Mouse (Mus musculus): ENCODE data around the gene Slc13a1.

DNA sequence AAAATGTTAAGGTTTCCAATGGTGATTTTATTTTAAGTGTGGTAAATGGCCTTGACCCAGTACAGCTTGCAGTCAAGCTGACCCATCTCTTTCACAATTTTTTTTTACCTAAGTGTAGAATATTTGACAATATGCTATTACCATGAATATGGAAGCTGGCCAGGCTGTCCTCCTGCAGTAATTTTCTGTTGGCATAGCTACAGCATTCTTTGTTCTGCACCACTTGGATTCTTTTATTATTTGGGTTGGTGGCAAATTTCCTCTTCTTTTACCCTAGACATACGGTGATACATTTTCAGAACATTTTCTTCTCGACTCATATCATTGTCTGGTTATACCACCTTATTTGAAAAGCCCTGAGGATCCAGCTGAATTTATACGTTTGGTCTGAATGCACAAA lies 7.5 kb upstream of the Slc13a1 start:
- TF ChIP-seq CTCF (IDR thresholded peaks at IDR 0.05; ENCODE audit: control insufficient read depth, insufficient read depth, insufficient read length), result no peak
- TF ChIP-seq USF1 (IDR thresholded peaks at IDR 0.05; ENCODE audit: low read depth), result no peak
- TF ChIP-seq MYOD1 (IDR thresholded peaks at IDR 0.05; ENCODE audit: control insufficient read depth, insufficient read length, low read depth), result no peak
- TF ChIP-seq MYOG (IDR thresholded peaks at IDR 0.05; ENCODE audit: control insufficient read depth, extremely low read depth, insufficient read length), result no peak
- no peak for TF ChIP-seq MAX (IDR thresholded peaks at IDR 0.05)
